Mouse (Mus musculus) gonadal fat pad, adult 2 months (tissue): ENCODE results near the gene Dus2. TPM values are rescaled to one million over a fixed set of nuclear protein-coding genes. Genes with fewer than 3 reads are reported as not detected.

Source experiments
- DNase-seq: peaks from one replicate; pipeline ENCODE4 v3.0.0-alpha.2; 2012; ENCODE audit warnings: low read depth
- polyA plus RNA-seq: library from polyadenylated mRNA; depleted of rRNA; stranded (reverse); fragments of >200 nt; gene quantifications from 2 replicates; pipeline ENCODE4 v1.2.3, GENCODE M21; 2012

Dus2 gene
- polyA plus RNA-seq, 1 experiment, result 14.5 TPM

- DNase-seq, result no peak
These were observed 53.0 kb downstream of the Dus2 start for GRCm38 (mm10) chr8:106044151-106044550.

GRCm38 (mm10) chr8:106046872-106047559, 55.9 kb downstream of the Dus2 start:
- peak; percentile 70 for DNase-seq

GRCm38 (mm10) chr8:106047854-106048630, 56.9 kb downstream of the Dus2 start:
- DNase-seq, result no peak

- no peak for DNase-seq
These were observed 58.7 kb downstream of the Dus2 start for GRCm38 (mm10) chr8:106049840-106050239.

GRCm38 (mm10) chr8:106051068-106051467, 59.9 kb downstream of the Dus2 start:
- DNase-seq, result no peak

DNA sequence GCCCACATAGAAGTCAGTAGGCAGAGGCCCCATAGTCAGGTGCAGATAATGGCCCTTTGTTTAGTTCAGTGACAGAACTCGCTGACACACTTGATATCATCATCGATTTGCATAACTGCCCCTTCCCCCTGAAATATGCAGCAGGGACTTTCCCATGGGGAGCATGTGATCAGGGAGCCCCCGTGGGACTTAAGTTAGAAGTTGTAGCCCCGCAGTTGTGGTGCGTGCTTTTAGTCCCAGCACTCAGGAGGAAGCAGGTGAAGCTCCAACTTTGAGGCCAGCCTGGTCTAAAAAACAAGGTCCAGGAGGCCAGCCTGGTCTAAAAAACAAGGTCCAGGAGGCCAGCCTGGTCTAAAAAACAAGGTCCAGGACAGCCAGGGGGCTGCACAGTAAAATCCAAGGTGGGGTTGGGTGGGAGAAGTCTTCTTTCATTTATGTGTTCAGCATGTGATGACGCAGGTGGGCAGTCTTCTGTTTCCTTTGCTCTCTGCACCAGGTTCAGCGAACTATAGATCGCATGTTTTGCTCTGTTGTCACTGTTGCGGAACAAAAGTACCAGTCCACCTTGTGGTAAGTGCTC, 61.5 kb downstream of the Dus2 start:
- no peak for DNase-seq

DNA sequence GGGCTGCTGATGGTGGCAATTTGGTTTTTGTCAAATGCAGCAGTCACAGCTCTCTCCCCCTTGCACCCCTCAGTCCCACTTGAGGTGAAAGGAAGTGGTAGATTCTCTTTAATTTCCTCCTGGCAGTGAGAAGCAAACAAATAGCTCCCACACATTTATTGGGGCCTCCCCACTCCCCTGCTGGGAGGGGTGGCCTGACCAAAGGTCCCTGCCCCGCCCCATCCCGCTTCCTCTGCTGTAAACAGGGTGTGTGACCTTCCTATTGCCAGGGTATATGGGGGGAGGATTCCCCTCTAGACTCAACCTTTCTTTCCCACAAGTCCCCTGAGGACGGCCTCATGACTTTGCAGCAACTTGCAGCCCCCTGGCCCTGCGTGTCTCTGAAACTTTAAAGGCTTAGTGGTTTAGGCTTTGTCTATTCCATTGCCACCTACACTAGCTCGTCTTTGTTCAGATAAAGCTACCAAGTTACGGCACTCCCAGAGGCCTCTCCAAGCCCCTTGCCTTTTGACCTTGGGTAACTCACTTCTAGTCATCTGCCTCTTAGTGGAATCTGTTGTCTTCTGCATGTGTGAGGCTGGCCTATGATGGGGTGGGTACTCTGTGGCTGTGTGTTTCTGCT, 63.2 kb downstream of the Dus2 start:
- no peak for DNase-seq

- DNase-seq, result no peak
These were observed 63.9 kb downstream of the Dus2 start for GRCm38 (mm10) chr8:106055038-106055437.

DNA sequence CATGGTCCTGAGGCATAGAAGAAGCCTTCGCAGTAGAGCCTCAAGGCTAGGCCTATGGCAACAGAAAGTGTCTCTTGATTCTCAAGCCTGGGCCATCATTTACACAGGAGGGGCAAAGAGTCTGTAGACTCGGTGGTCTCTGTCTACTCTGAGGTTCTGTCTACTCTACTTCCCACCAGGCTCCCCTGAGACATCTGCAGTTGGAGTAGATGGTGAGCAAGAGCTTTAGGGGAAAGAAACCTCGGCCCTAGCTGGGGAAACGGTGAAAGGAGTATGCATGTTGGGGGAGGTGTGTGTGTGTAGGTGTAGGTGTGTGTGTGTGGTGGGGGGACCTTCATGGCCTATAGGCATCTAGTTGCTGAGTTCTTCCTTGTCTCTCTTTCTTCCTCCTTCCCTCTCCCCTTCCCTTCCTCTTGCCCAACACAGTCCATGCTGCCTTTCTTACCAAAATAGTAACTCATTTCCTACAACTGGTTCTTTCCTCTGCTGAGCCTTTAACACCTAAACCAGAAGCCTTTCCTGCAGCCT, 65.4 kb downstream of the Dus2 start:
- no peak for DNase-seq

DNA sequence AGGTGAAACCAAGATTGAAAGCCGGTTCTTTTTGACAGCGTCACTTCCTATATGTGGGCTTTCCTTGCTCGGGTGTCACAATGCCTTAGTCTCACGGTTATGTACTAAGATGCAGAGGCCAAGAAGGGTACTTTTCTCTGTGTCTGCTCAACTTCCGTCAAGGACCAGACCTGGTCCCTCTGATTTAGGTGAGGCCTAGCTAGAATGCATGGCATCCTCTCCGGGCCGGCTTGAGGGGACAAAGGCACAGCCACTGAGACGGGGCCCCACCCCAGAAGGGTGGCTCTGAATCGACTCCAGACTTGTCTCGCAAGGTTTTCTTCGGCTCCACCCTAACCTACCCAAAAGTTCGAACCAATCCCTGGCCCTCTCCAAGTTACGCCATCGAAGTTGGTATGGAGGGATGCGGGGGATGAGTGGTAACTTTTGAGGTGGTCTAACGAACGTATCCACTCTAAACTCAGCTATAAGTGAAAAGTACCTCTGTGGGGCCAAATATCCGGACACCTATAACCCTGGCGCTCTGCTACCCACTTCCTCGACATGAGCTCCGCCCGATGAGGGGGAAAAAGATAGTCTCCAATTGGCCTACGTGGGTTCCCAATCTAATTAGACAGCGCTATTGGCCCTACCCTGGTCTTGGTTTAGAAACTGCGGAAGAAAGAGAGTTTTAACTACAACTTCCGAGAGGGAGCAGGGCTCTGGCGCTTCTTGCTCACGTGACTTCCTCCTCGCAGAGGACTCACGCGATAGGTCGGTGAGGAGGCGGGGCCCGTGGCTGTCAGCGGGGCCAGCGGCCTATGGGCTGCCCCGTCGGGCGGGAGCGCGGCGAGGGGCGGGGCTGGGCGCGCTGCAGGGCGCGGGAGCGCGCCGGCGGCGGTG, 67.8 kb downstream of the Dus2 start, which contains the start of gene Nfatc3:
Nfatc3 (plus strand) TSS at position 110 of the 882 bp plus-strand sequence.
- peak; percentile 80 for DNase-seq

GRCm38 (mm10) chr8:106059613-106060371, 68.7 kb downstream of the Dus2 start:
- DNase-seq, result no peak

GRCm38 (mm10) chr8:106060521-106060920, 69.4 kb downstream of the Dus2 start:
- DNase-seq, result no peak

- no peak for DNase-seq
These were observed 70.5 kb downstream of the Dus2 start for GRCm38 (mm10) chr8:106061686-106062085.

- no peak for DNase-seq
These were observed 71.9 kb downstream of the Dus2 start for GRCm38 (mm10) chr8:106063046-106063445.

DNA sequence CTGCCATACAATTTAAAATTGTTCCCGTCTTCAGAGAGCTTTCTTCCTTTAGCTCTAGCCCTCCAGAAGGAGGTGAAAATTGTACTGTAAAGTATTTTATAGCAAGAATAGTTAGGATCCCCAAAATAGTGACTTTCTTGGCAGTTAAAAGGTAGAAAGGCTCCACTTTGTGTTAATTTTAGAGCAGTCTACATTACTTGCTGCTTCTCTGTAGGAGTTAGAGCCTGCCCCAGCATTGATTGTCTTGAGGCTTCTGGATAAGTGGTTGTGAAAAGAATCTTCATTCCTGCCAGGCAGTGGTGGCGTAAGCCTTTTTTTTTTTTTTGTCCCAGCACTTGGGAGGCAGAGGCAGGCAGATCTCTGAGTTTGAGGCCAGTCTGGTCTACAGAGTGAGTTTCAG, 75.6 kb downstream of the Dus2 start:
- no peak for DNase-seq

DNA sequence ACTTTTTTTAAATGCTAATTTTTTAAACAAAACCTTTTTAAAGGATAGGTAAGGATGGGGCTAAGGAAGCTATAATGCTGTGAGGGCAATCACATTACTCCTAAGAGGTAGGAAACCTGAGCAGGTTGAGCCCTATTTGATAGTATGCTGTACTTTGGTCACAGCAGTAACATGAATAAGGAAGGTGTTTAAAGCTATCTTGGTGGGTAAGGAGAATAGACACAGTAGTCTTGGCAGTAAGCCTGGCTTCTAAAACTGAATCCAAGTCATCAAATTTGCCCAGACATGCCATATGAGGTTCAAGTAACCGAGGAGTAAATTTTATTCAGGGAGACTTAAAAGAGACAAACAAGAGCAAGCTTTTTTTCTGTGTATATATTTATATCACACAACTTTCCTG, 78.4 kb downstream of the Dus2 start:
- no peak for DNase-seq

DNA sequence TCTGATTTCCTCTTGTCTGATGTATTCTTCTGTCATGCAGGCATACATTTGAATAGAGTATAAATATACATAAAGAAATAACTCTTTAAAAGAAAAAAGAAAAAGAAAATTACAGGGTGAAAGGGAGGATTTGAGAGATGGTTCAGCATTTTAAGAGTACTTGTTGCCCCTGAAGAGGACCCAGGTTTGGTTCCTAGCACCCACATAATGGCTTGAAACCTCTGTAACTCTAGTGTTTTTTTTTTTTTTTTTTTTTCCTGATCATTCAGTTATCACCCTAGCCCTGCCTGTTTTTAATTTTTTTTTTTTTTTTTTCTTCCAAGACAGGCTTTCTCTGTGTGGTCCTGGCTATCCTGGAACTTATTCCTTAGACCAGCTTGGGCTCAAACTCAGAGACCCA, 81.0 kb downstream of the Dus2 start:
- no peak for DNase-seq

- no peak for DNase-seq
These were observed 83.1 kb downstream of the Dus2 start for GRCm38 (mm10) chr8:106074236-106074635.

DNA sequence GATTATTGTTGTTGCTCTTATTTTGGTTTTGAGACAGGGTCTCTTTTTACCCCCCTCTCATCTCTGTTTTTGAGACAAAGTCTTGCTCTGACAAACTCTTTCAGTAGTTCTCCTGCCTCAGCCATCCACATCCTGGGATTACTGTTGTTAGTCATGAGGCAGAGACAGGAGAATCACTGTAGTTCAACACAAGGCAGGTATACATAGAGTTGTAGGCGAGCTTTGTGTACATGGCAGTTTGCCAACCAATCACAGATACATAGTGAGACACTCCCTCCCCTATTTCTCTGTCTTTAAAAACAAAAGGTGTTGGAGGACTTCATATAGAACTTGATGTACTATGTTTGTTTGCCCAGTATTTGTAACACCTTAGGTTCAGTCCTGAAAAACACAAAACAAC, 83.5 kb downstream of the Dus2 start:
- DNase-seq, result no peak

- DNase-seq, result no peak
These were observed 84.2 kb downstream of the Dus2 start for GRCm38 (mm10) chr8:106075161-106075862.
